Comparison of ENCODE assay signal across 9 mouse cellular contexts in genomic region chr2:25852626-25853025, GRCm38 (mm10). TPM values are rescaled to one million over a fixed set of nuclear protein-coding genes. Genes with fewer than 3 reads are reported as not detected.
DNase-seq lines count a peak whose midpoint lies in the region; ATAC-seq lines count a peak whose summit lies in the region.
"Had no signal": no experiment of that assay in that cellular context is flagged by ENCODE, and none has a peak within 500 bp of the region (broad histone marks: within the 10 kb centered on the region; RNA-seq: fewer than 3 reads in every experiment).

No protein-coding gene starts in this region.

- ATAC-seq in kidney, embryonic 14.5 days (ENCODE audit: low FRiP score, low TSS enrichment), result no peak
- peak; percentile 65 for ATAC-seq in activated CD4-positive, CD25-positive, alpha-beta regulatory T cell, adult 4 months
- peak; percentile 77 for ATAC-seq in granulocyte monocyte progenitor cell, adult 5-6 weeks (replicated peaks; ENCODE audit: poor library complexity, severe bottlenecking)

- H3K27me3 ChIP-seq in kidney, embryonic 14.5 days (ENCODE audit: control insufficient read depth, insufficient read depth, low read length), result no peaks in the 10 kb centered on the region

- no peak overlapping the region for H3K4me2 ChIP-seq in kidney, embryonic 14.5 days (replicated peaks; ENCODE audit: low read depth, low read length)
- H3K4me2 ChIP-seq: heart, embryonic 15.5 days had no signal

- no peak overlapping the region for H3K27ac ChIP-seq in kidney, embryonic 14.5 days (ENCODE audit: low read depth, low read length)
- H3K27ac ChIP-seq: heart, embryonic 15.5 days had no signal

- no peaks in the 10 kb centered on the region for H3K36me3 ChIP-seq in kidney, embryonic 14.5 days (ENCODE audit: control insufficient read depth, insufficient read depth, low read length)
- H3K36me3 ChIP-seq: heart, embryonic 15.5 days had no signal

- DNase-seq in kidney, adult 18-20 months, result peak; percentile 52
- peak; percentile 78 to 79 for DNase-seq in left cerebral cortex, postnatal 10 days (ENCODE audit: extremely low spot score in 1 of 2, low spot score in 2 of 2)
- DNase-seq in right cerebral cortex, postnatal 36 days (ENCODE audit: low spot score in 2 of 2), result peak; percentile 59 to 69
- no peak for DNase-seq in yolk sac, embryonic 10.5 days (ENCODE audit: low spot score)

- 51% methylated on average over 3 of the region's 3 CpGs for WGBS in kidney, embryonic 14.5 days

- H3K4me1 ChIP-seq in kidney, embryonic 14.5 days (ENCODE audit: control insufficient read depth, insufficient read depth, low read length), result no peaks in the 10 kb centered on the region
- H3K4me1 ChIP-seq: heart, embryonic 15.5 days had no signal

- no peak overlapping the region for H3K9ac ChIP-seq in kidney, embryonic 14.5 days (ENCODE audit: low read depth, low read length)
- H3K9ac ChIP-seq: heart, embryonic 15.5 days had no signal

- no peak overlapping the region for H3K4me3 ChIP-seq in kidney, embryonic 14.5 days (ENCODE audit: low read length)
- H3K4me3 ChIP-seq: heart, embryonic 15.5 days; megakaryocyte, embryonic 14.5 days had no signal

- H3K9me3 ChIP-seq in kidney, embryonic 14.5 days (ENCODE audit: control insufficient read depth, low read length), result no peaks in the 10 kb centered on the region
- H3K9me3 ChIP-seq: heart, embryonic 15.5 days had no signal

- intact Hi-C loops in left cerebral cortex, postnatal 10 days (cut with DNase I), result no loop called here

RNA-seq across cellular contexts. Expression of gene Sohlh1, which starts 5.6 kb away (rescaled TPM):
- not detected in 2 replicates for polyA plus RNA-seq in kidney, embryonic 14.5 days (2014; fragmentation: Nextera tagmentation; extraction: Ambion mirVana)
- polyA plus RNA-seq in activated CD4-positive, CD25-positive, alpha-beta regulatory T cell, adult 4 months (2017; shearing (Covaris generic)), result under 1 TPM in 1 of 2 experiments, not detected in 1; 0.38 TPM
- not detected in 2 replicates for total RNA-seq in granulocyte monocyte progenitor cell, adult 5-6 weeks (2014; fragmentation: Nextera tagmentation)
- total RNA-seq in granulocyte monocyte progenitor cell, adult 5-6 weeks (2017), result not detected in 2 replicates
- total RNA-seq in left cerebral cortex, postnatal 10 days (2021), result not detected
- polyA plus RNA-seq: heart, embryonic 15.5 days had no signal

RNA-seq across cellular contexts. Expression of gene Kcnt1, which starts 10.9 kb away (rescaled TPM):
- 0.07 and 0.67 TPM in 2 replicates for polyA plus RNA-seq in kidney, embryonic 14.5 days (2014; fragmentation: Nextera tagmentation; extraction: Ambion mirVana)
- polyA plus RNA-seq in activated CD4-positive, CD25-positive, alpha-beta regulatory T cell, adult 4 months (2017; shearing (Covaris generic)), result under 1 TPM in 1 of 2 experiments, not detected in 1; 0.34 TPM
- not detected in 2 replicates for total RNA-seq in granulocyte monocyte progenitor cell, adult 5-6 weeks (2014; fragmentation: Nextera tagmentation)
- not detected in 2 replicates for total RNA-seq in granulocyte monocyte progenitor cell, adult 5-6 weeks (2017)
- 100 to 1,000 TPM in 1 of 2 experiments, 10 to 100 TPM in 1; 94.7 to 126 TPM for total RNA-seq in left cerebral cortex, postnatal 10 days (2021)
- polyA plus RNA-seq: heart, embryonic 15.5 days had no signal

RNA-seq across cellular contexts. Expression of gene Lcn9, which starts 29.7 kb away (rescaled TPM):
- polyA plus RNA-seq in kidney, embryonic 14.5 days (2014; fragmentation: Nextera tagmentation; extraction: Ambion mirVana), result not detected in 2 replicates
- polyA plus RNA-seq in activated CD4-positive, CD25-positive, alpha-beta regulatory T cell, adult 4 months (2017; shearing (Covaris generic)), result not detected
- not detected in 2 replicates for total RNA-seq in granulocyte monocyte progenitor cell, adult 5-6 weeks (2014; fragmentation: Nextera tagmentation)
- total RNA-seq in granulocyte monocyte progenitor cell, adult 5-6 weeks (2017), result not detected in 2 replicates
- not detected for total RNA-seq in left cerebral cortex, postnatal 10 days (2021)
- polyA plus RNA-seq: heart, embryonic 15.5 days had no signal

RNA-seq across cellular contexts. Expression of gene Glt6d1, which starts 37.0 kb away (rescaled TPM):
- not detected in 2 replicates for polyA plus RNA-seq in kidney, embryonic 14.5 days (2014; fragmentation: Nextera tagmentation; extraction: Ambion mirVana)
- not detected for polyA plus RNA-seq in activated CD4-positive, CD25-positive, alpha-beta regulatory T cell, adult 4 months (2017; shearing (Covaris generic))
- total RNA-seq in granulocyte monocyte progenitor cell, adult 5-6 weeks (2014; fragmentation: Nextera tagmentation), result not detected in 2 replicates
- total RNA-seq in granulocyte monocyte progenitor cell, adult 5-6 weeks (2017), result not detected in 2 replicates
- total RNA-seq in left cerebral cortex, postnatal 10 days (2021), result not detected
- polyA plus RNA-seq: heart, embryonic 15.5 days had no signal

Comparison
In these comparisons a context has a peak if more than half of its experiments do, and no peak if none do; other contexts are left out.
1. RNA of gene Kcnt1, which starts 10.9 kb away (total RNA-seq): 94.7 to 126 TPM in left cerebral cortex, postnatal 10 days; not detected in granulocyte monocyte progenitor cell, adult 5-6 weeks; every median in the first group is over 10 times any median in the second.